Mouse (Mus musculus): ENCODE measurements at regions not wholly inside any gene's neighbourhood (a gene's known extent, or its start where the extent isn't known, plus 50 kb on each side); places are given as distances from the start of the nearest gene placed in this dataset.

GRCm38 (mm10) chr3:107810452-107811050 is 50.3 kb upstream of the Csf1 start:
- no peak for DNase-seq (ENCODE audit: low spot score)
- WGBS: 82% methylated on average over 9 of the region's 9 CpGs

More at GRCm38 (mm10) chr3:107810452-107811050, 50.3 kb upstream of the Csf1 start:
- Histone ChIP-seq H3K4me3 (no peak overlapping the region), H3K36me3 (no peaks in the 10 kb centered on the region), H3K4me1 (no peaks in the 10 kb centered on the region), H3K9me3 (no peaks in the 10 kb centered on the region), H3K27ac (no peak overlapping the region), H3K27me3 (ENCODE audit: insufficient read depth, poor library complexity, severe bottlenecking) (no peaks in the 10 kb centered on the region)

Data from heart, embryonic 10.5 days (tissue).